In the genomic region with DNA sequence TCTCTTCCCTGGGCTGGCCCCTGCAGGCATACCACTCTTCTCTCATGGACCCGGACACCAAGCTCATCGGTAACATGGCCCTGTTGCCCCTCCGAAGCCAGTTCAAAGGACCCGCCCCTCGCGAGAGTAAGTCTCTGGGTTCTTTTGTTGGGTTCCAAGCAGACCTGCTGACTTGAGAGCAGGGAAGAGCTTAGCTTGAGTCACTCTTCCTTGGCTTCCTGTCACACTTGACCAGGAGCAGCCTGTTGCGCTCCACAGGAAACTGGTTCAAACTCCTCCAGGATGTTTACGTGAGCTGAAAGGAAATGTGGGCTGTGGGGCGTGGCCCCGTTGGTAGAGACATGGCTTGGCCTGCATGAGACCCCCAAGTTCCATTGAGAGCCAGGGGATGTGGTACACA, we compare ENCODE assay signal across 9 mouse cellular contexts. TPM values are rescaled to one million over a fixed set of nuclear protein-coding genes. Genes with fewer than 3 reads are reported as not detected.
DNase-seq lines count a peak whose midpoint lies in the region; ATAC-seq and TF ChIP-seq lines count a peak whose summit lies in the region.
"Had no signal": no experiment of that assay in that cellular context is flagged by ENCODE, and none has a peak within 500 bp of the region (broad histone marks: within the 10 kb centered on the region; RNA-seq: fewer than 3 reads in every experiment).

No protein-coding gene starts in this region.

- peak overlapping the region; percentile 50; the same call in 1 of the 2 replicates for H3K27ac ChIP-seq in spleen, adult 2 months (ENCODE audit: insufficient read depth, low read length)
- H3K27ac ChIP-seq in heart, adult 2 months = peak overlapping the region; percentile 90
- H3K27ac ChIP-seq in kidney, embryonic 14.5 days (ENCODE audit: low read depth, low read length) = peak overlapping the region; percentile 55; the same call in 1 of the 2 replicates

- H3K9me3 ChIP-seq in kidney, embryonic 14.5 days (ENCODE audit: control insufficient read depth, low read length) = no peaks in the 10 kb centered on the region

- ATAC-seq in kidney, embryonic 14.5 days (ENCODE audit: low FRiP score, low TSS enrichment) = no peak
- ATAC-seq: inflammation-experienced regulatory T-cells, adult 6 months had no signal

- no peaks in the 10 kb centered on the region for H3K27me3 ChIP-seq in spleen, adult 2 months (ENCODE audit: control insufficient read depth, insufficient read depth, low read length)
- H3K27me3 ChIP-seq in heart, adult 2 months (ENCODE audit: control insufficient read depth, insufficient read depth, low read length) = no peaks in the 10 kb centered on the region
- no peaks in the 10 kb centered on the region for H3K27me3 ChIP-seq in kidney, embryonic 14.5 days (ENCODE audit: control insufficient read depth, insufficient read depth, low read length)

- H3K4me2 ChIP-seq in kidney, embryonic 14.5 days (replicated peaks; ENCODE audit: low read depth, low read length) = no peak overlapping the region

- peaks cover 10% of the 10 kb centered on the region; the same call in 1 of the 2 replicates for H3K79me2 ChIP-seq in heart, adult 2 months (replicated peaks; ENCODE audit: control insufficient read depth, insufficient read depth, low read length)

- peak; percentile 96 for TF ChIP-seq EP300 in heart, adult 2 months (IDR thresholded peaks at IDR 0.05; ENCODE audit: insufficient read depth, low read depth, low read length)

- intact Hi-C loops in heart, adult 2 months (cut with DNase I) = no loop called here
- intact Hi-C loops in left cerebral cortex, postnatal 36 days (cut with DNase I) = no loop called here

- TF ChIP-seq POLR2A in spleen, adult 2 months (IDR thresholded peaks at IDR 0.05; ENCODE audit: low read depth, low read length) = no peak
- TF ChIP-seq POLR2A in heart, adult 2 months (IDR thresholded peaks at IDR 0.05; ENCODE audit: insufficient read depth, low read depth, low read length) = peak; percentile 55

- DNase-seq in spleen, adult 2 months (ENCODE audit: low read depth in 1 of 2, low spot score in 2 of 2) = peak in 1 of 2 experiments; percentile 30
- DNase-seq in spleen, adult 12 weeks (ENCODE audit: low spot score) = no peak
- peak; percentile 71 to 77 for DNase-seq in heart, adult 2 months
- peak; percentile 37 for DNase-seq in skeletal muscle tissue, adult 2 months (ENCODE audit: low read depth, low spot score)
- no peak for DNase-seq in yolk sac, embryonic 10.5 days (ENCODE audit: low spot score)
- no peak for DNase-seq in left cerebral cortex, postnatal 36 days (ENCODE audit: low spot score in 2 of 2)
- no peak for DNase-seq in urinary bladder, adult 2 months (ENCODE audit: low spot score)

- peaks cover 14% of the 10 kb centered on the region for H3K36me3 ChIP-seq in spleen, adult 2 months (ENCODE audit: control insufficient read depth, insufficient read depth, low read length)
- peaks cover 17% of the 10 kb centered on the region for H3K36me3 ChIP-seq in heart, adult 2 months (ENCODE audit: control insufficient read depth, insufficient read depth, low read length)
- peaks cover 35% of the 10 kb centered on the region for H3K36me3 ChIP-seq in kidney, embryonic 14.5 days (ENCODE audit: control insufficient read depth, insufficient read depth, low read length)

- no peak for TF ChIP-seq CTCF in spleen, adult 2 months (IDR thresholded peaks at IDR 0.05; ENCODE audit: extremely low read depth, insufficient read depth, insufficient read length, insufficient replicate concordance)
- no peak for TF ChIP-seq CTCF in heart, adult 2 months (IDR thresholded peaks at IDR 0.05)

- no peak overlapping the region for H3K4me3 ChIP-seq in spleen, adult 2 months (ENCODE audit: extremely low read depth, insufficient read depth, insufficient read length)
- H3K4me3 ChIP-seq in heart, adult 2 months = peak overlapping the region; percentile 37
- H3K4me3 ChIP-seq in kidney, embryonic 14.5 days (ENCODE audit: low read length) = no peak overlapping the region

- WGBS in spleen, adult 2 months = 19% methylated on average over 10 of the region's 10 CpGs
- WGBS in heart, adult 2 months = 42% methylated on average over 10 of the region's 10 CpGs
- 86% methylated on average over 10 of the region's 10 CpGs for WGBS in kidney, embryonic 14.5 days

- H3K9ac ChIP-seq in heart, adult 2 months (ENCODE audit: low read depth, low read length) = peak overlapping the region; percentile 68
- H3K9ac ChIP-seq in kidney, embryonic 14.5 days (ENCODE audit: low read depth, low read length) = no peak overlapping the region

- peaks cover 13% of the 10 kb centered on the region for H3K4me1 ChIP-seq in spleen, adult 2 months (ENCODE audit: control insufficient read depth, insufficient read depth, insufficient read length)
- peaks cover 22% of the 10 kb centered on the region for H3K4me1 ChIP-seq in heart, adult 2 months (ENCODE audit: control insufficient read depth, insufficient read depth, low read length)
- H3K4me1 ChIP-seq in kidney, embryonic 14.5 days (ENCODE audit: control insufficient read depth, insufficient read depth, low read length) = peaks cover 7% of the 10 kb centered on the region; the same call in 1 of the 2 replicates

RNA-seq across cellular contexts. Expression of a gene that starts 5.1 kb away (rescaled TPM):
- polyA plus RNA-seq in spleen, adult 2 months (2012; rRNA removed) = 134 and 154 TPM in 2 replicates
- total RNA-seq in heart, adult 2 months (2021) = 10 to 100 TPM; 91.5 to 98.7 TPM
- polyA plus RNA-seq in heart, adult 2 months (2012; rRNA removed) = 89.6 and 97.1 TPM in 2 replicates
- 32.5 and 201 TPM in 2 replicates for polyA plus RNA-seq in kidney, embryonic 14.5 days (2014; fragmentation: Nextera tagmentation; extraction: Ambion mirVana)
- 100 to 1,000 TPM; 211 to 225 TPM for total RNA-seq in left cerebral cortex, postnatal 36 days (2021)
- 295 and 362 TPM in 2 replicates for polyA plus RNA-seq in urinary bladder, adult 2 months (2012; rRNA removed)

RNA-seq across cellular contexts. Expression of a gene that starts 24.6 kb away (rescaled TPM):
- polyA plus RNA-seq in spleen, adult 2 months (2012; rRNA removed) = 7.4 and 10.0 TPM in 2 replicates
- total RNA-seq in heart, adult 2 months (2021) = 10 to 100 TPM; 11.1 to 12.3 TPM
- 10.7 and 15.3 TPM in 2 replicates for polyA plus RNA-seq in heart, adult 2 months (2012; rRNA removed)
- polyA plus RNA-seq in kidney, embryonic 14.5 days (2014; fragmentation: Nextera tagmentation; extraction: Ambion mirVana) = 73.6 and 76.0 TPM in 2 replicates
- 10 to 100 TPM; 69.7 to 73.1 TPM for total RNA-seq in left cerebral cortex, postnatal 36 days (2021)
- polyA plus RNA-seq in urinary bladder, adult 2 months (2012; rRNA removed) = 26.4 and 33.0 TPM in 2 replicates

RNA-seq across cellular contexts. Expression of a gene that starts 24.7 kb away (rescaled TPM):
- polyA plus RNA-seq in spleen, adult 2 months (2012; rRNA removed) = 18.0 and 21.2 TPM in 2 replicates
- 10 to 100 TPM; 25.9 to 27.1 TPM for total RNA-seq in heart, adult 2 months (2021)
- 23.2 and 25.4 TPM in 2 replicates for polyA plus RNA-seq in heart, adult 2 months (2012; rRNA removed)
- 29.1 and 32.5 TPM in 2 replicates for polyA plus RNA-seq in kidney, embryonic 14.5 days (2014; fragmentation: Nextera tagmentation; extraction: Ambion mirVana)
- total RNA-seq in left cerebral cortex, postnatal 36 days (2021) = 10 to 100 TPM; 31.5 to 34.0 TPM
- 41.6 and 46.7 TPM in 2 replicates for polyA plus RNA-seq in urinary bladder, adult 2 months (2012; rRNA removed)

RNA-seq across cellular contexts. Expression of a gene that starts 25.1 kb away (rescaled TPM):
- polyA plus RNA-seq in spleen, adult 2 months (2012; rRNA removed) = 55.5 and 75.5 TPM in 2 replicates
- total RNA-seq in heart, adult 2 months (2021) = 10 to 100 TPM; 23.5 to 28.0 TPM
- 19.2 and 19.8 TPM in 2 replicates for polyA plus RNA-seq in heart, adult 2 months (2012; rRNA removed)
- polyA plus RNA-seq in kidney, embryonic 14.5 days (2014; fragmentation: Nextera tagmentation; extraction: Ambion mirVana) = 77.6 and 82.6 TPM in 2 replicates
- 10 to 100 TPM; 24.4 to 25.7 TPM for total RNA-seq in left cerebral cortex, postnatal 36 days (2021)
- polyA plus RNA-seq in urinary bladder, adult 2 months (2012; rRNA removed) = 32.2 and 40.1 TPM in 2 replicates

RNA-seq across cellular contexts. Expression of a gene that starts 42.6 kb away (rescaled TPM):
- 19.5 and 21.9 TPM in 2 replicates for polyA plus RNA-seq in spleen, adult 2 months (2012; rRNA removed)
- total RNA-seq in heart, adult 2 months (2021) = 10 to 100 TPM; 85.4 to 91.4 TPM
- 39.2 and 70.9 TPM in 2 replicates for polyA plus RNA-seq in heart, adult 2 months (2012; rRNA removed)
- polyA plus RNA-seq in kidney, embryonic 14.5 days (2014; fragmentation: Nextera tagmentation; extraction: Ambion mirVana) = 224 and 236 TPM in 2 replicates
- total RNA-seq in left cerebral cortex, postnatal 36 days (2021) = 100 to 1,000 TPM; 185 to 191 TPM
- 114 and 152 TPM in 2 replicates for polyA plus RNA-seq in urinary bladder, adult 2 months (2012; rRNA removed)

Comparison
In these comparisons a context has a peak if more than half of its experiments do, and no peak if none do; other contexts are left out.
1. DNase-seq: peak in heart, adult 2 months (2 of 2) and skeletal muscle tissue, adult 2 months (single experiment); none in spleen, adult 12 weeks (single experiment), yolk sac, embryonic 10.5 days (single experiment), left cerebral cortex, postnatal 36 days (0 of 2) and urinary bladder, adult 2 months (single experiment).
2. Peak in every context shown above with its lines, with median percentiles within 50 percentile points of each other: H3K27ac ChIP-seq.